Mouse (Mus musculus): ENCODE measurements around the gene Gm49355. TPM values are rescaled to one million over a fixed set of nuclear protein-coding genes. Genes with fewer than 3 reads are reported as not detected.

The Gm49355 gene
- total and polyA plus RNA-seq, 3 experiments = 0.07 to 0.18 TPM; not detected in 1

DNA sequence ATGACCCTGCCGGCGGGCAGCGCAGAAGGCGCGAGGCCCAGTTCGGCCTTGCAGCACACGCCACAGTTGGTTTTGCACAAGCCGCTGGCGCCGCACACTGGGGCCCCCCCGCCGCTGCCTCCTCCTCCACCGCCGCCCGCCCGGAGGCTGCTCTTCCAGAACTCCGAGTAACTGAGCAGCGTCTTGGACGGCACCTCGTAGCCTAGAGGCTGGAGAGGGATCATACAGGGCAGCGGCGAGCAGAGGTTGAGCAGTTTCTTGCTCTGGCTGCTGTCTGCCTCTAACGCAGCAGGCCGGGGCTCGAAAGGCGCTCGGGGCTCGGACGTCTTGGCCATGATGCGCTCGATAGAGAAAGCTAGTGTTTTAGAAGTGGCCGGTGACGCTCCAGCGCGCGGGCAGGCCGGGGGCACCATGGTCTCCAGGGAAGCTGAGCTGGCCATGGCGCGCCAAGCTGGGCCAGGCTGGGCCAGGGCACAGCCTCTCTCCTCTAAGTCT, 61.0 kb downstream of the Gm49355 start:
- 1% methylated on average over 39 of the region's 39 CpGs for WGBS
- intact Hi-C loops (cut with DNase I) = no loop called here

DNA sequence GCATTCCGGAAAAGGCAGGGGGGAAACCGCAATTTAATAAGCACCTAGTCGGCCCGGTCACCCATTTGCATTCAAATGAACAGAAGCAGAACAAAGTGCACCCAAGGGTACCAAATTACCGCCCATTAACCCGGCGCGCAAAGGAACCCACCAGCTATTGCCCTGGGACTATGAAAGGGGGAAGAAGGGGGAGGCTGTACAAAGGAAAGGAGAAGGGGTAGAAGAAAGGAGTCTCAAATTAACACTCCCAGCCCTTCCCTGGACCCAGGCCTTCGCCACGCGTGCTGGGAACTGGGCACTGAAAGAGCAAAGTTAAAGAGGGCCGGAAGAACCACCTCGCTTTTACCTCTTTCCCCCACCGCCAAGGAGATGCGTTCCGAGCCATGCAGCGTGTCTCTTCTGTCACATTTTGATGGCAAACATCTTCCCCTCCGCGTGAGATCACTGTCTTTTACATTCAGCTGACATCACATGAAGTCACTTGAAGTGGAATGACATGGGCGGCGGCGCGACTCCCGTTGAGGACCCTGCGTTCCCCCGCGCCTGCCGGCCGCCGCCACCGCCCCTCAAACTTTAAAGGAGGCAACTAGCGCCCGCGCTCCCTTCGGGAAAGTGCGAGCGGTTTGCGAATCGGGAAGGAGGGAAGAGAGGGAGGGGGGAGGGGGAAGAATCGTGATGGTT, 61.6 kb downstream of the Gm49355 start:
- Histone ChIP-seq H3K36me3 (ENCODE audit: control insufficient read depth, insufficient read depth, low read length) (no peaks in the 10 kb centered on the region), H3K4me1 (ENCODE audit: control insufficient read depth, insufficient read depth, low read length) (no peaks in the 10 kb centered on the region), H3K27ac (no peak overlapping the region), H3K4me3 (no peak overlapping the region), H3K9ac (ENCODE audit: low read depth, low read length) (no peak overlapping the region), H3K79me2 (replicated peaks; ENCODE audit: control insufficient read depth, insufficient read depth, low read length) (no peaks in the 10 kb centered on the region), H3K27me3 (ENCODE audit: control insufficient read depth, insufficient read depth, low read length) (peaks cover 50% of the 10 kb centered on the region)
- TF ChIP-seq POLR2A (IDR thresholded peaks at IDR 0.05; ENCODE audit: insufficient read depth, low read depth, low read length) (no peak), EP300 (IDR thresholded peaks at IDR 0.05; ENCODE audit: insufficient read depth, low read depth, low read length) (no peak), CTCF (IDR thresholded peaks at IDR 0.05) (no peak)
- 2% methylated on average over 40 of the region's 40 CpGs for WGBS
- DNase-seq = no peak
- intact Hi-C loops (cut with DNase I) = no loop called here

More for the DNA sequence above, 61.0 kb downstream of the Gm49355 start:
- peaks cover 50% of the 10 kb centered on the region for H3K27me3 ChIP-seq (ENCODE audit: control insufficient read depth, insufficient read depth, low read length)
- H3K27ac ChIP-seq = no peak overlapping the region
- no peak overlapping the region for H3K9ac ChIP-seq (ENCODE audit: low read depth, low read length)
- H3K36me3 ChIP-seq (ENCODE audit: control insufficient read depth, insufficient read depth, low read length) = no peaks in the 10 kb centered on the region
- H3K4me1 ChIP-seq (ENCODE audit: control insufficient read depth, insufficient read depth, low read length) = no peaks in the 10 kb centered on the region
- no peak overlapping the region for H3K4me3 ChIP-seq
- DNase-seq = no peak
- H3K79me2 ChIP-seq (replicated peaks; ENCODE audit: control insufficient read depth, insufficient read depth, low read length) = no peaks in the 10 kb centered on the region
- TF ChIP-seq POLR2A (IDR thresholded peaks at IDR 0.05; ENCODE audit: insufficient read depth, low read depth, low read length) (no peak), EP300 (IDR thresholded peaks at IDR 0.05; ENCODE audit: insufficient read depth, low read depth, low read length) (no peak)

DNA sequence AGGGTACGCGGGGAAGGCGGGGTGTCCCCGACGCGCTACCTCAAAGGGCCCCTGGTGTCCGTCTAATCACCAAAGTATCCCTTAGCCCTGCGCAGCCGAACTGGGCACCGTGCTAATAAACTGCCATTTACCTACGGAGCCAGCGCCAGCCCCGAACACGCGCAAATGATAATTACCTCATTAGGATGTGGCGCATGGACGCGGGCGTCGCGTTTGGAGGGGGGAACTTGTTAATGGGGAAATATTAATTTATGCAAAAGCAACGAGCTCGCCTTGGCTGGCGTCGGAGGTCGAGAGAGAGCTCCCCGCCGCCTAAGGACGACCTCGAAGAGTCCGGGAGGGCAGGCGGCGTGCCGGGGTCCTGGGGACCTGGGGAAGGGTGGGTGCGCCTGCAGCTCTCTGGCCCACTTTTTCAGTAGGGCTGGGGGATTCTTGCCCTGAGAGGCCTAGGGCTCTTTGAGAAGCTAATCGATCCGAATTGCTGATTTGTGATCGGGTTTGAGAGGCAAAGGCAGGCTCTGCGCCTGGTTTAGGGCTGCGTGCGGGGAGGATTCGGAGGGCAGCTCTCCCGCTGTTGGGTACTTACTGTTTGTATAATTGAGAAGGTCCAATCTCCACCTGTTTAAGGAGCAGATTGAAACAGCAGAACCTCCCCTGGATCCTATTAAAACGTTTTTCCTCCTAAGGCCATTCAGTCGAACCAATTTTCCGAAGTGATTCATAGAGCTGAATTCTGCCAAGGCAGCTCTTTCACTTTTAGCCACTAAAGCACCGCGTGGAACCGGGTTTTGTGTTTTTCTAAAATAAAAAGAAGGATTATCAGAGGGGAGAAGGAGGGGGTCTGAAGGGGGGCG, 62.5 kb downstream of the Gm49355 start:
- no peak overlapping the region for H3K9ac ChIP-seq (ENCODE audit: low read depth, low read length)
- H3K27ac ChIP-seq = no peak overlapping the region
- H3K36me3 ChIP-seq (ENCODE audit: control insufficient read depth, insufficient read depth, low read length) = no peaks in the 10 kb centered on the region
- H3K27me3 ChIP-seq (ENCODE audit: control insufficient read depth, insufficient read depth, low read length) = peaks cover 46% of the 10 kb centered on the region
- H3K79me2 ChIP-seq (replicated peaks; ENCODE audit: control insufficient read depth, insufficient read depth, low read length) = no peaks in the 10 kb centered on the region
- H3K4me1 ChIP-seq (ENCODE audit: control insufficient read depth, insufficient read depth, low read length) = no peaks in the 10 kb centered on the region
- intact Hi-C loops (cut with DNase I) = no loop called here
- H3K4me3 ChIP-seq = peak overlapping the region; percentile 18; the same call in 1 of the 2 replicates
- no peak for DNase-seq
- no peak for TF ChIP-seq EP300 (IDR thresholded peaks at IDR 0.05; ENCODE audit: insufficient read depth, low read depth, low read length)
- TF ChIP-seq POLR2A (IDR thresholded peaks at IDR 0.05; ENCODE audit: insufficient read depth, low read depth, low read length) = no peak
- no peak for TF ChIP-seq CTCF (IDR thresholded peaks at IDR 0.05)
- 1% methylated on average over 50 of the region's 50 CpGs for WGBS

- intact Hi-C loops (cut with DNase I) = no loop called here
- H3K27ac ChIP-seq = no peak overlapping the region
- DNase-seq = no peak
- H3K36me3 ChIP-seq (ENCODE audit: control insufficient read depth, insufficient read depth, low read length) = no peaks in the 10 kb centered on the region
- no peaks in the 10 kb centered on the region for H3K79me2 ChIP-seq (replicated peaks; ENCODE audit: control insufficient read depth, insufficient read depth, low read length)
- H3K9ac ChIP-seq (ENCODE audit: low read depth, low read length) = no peak overlapping the region
- H3K4me1 ChIP-seq (ENCODE audit: control insufficient read depth, insufficient read depth, low read length) = no peaks in the 10 kb centered on the region
- TF ChIP-seq POLR2A (IDR thresholded peaks at IDR 0.05; ENCODE audit: insufficient read depth, low read depth, low read length) = no peak
- TF ChIP-seq CTCF (IDR thresholded peaks at IDR 0.05) = no peak
- TF ChIP-seq EP300 (IDR thresholded peaks at IDR 0.05; ENCODE audit: insufficient read depth, low read depth, low read length) = no peak
- 0 out of 2 replicates have a peak overlapping the region, but pooled peaks have one; percentile 18 for H3K4me3 ChIP-seq
- 4% methylated on average over 26 of the region's 26 CpGs for WGBS
- peaks cover 40% of the 10 kb centered on the region for H3K27me3 ChIP-seq (ENCODE audit: control insufficient read depth, insufficient read depth, low read length)
These were observed 63.3 kb downstream of the Gm49355 start for GRCm38 (mm10) chr14:12346865-12347600.

GRCm38 (mm10) chr14:12348089-12348488, 64.3 kb downstream of the Gm49355 start, which contains the start of gene Fezf2:
Fezf2 (minus strand) TSS chr14:12348189.
- Histone ChIP-seq H3K27ac (no peak within 1 kb of the TSS), H3K9ac (ENCODE audit: low read depth, low read length) (no peak within 1 kb of the TSS), H3K4me1 (ENCODE audit: control insufficient read depth, insufficient read depth, low read length) (no peaks in the 10 kb centered on the region), H3K36me3 (ENCODE audit: control insufficient read depth, insufficient read depth, low read length) (no peaks in the 10 kb centered on the region), H3K4me3 (no peak within 1 kb of the TSS), H3K27me3 (ENCODE audit: control insufficient read depth, insufficient read depth, low read length) (peaks cover 33% of the 10 kb centered on the region), H3K79me2 (replicated peaks; ENCODE audit: control insufficient read depth, insufficient read depth, low read length) (no peaks in the 10 kb centered on the region)
- intact Hi-C loops (cut with DNase I) = no loop called here
- WGBS = 11% methylated on average over 2 of the region's 2 CpGs
- no peak for DNase-seq
- TF ChIP-seq CTCF (IDR thresholded peaks at IDR 0.05) = no peak
- no peak for TF ChIP-seq POLR2A (IDR thresholded peaks at IDR 0.05; ENCODE audit: insufficient read depth, low read depth, low read length)
- no peak for TF ChIP-seq EP300 (IDR thresholded peaks at IDR 0.05; ENCODE audit: insufficient read depth, low read depth, low read length)

Measured in heart, adult 2 months (tissue).